Mouse (Mus musculus): ENCODE results near the gene Car8. TPM values are rescaled to one million over a fixed set of nuclear protein-coding genes. Genes with fewer than 3 reads are reported as not detected.

The Car8 gene
- polyA plus RNA-seq (2015; fragmentation: Nextera tagmentation; extraction: Ambion mirVana): 8.6 and 11.1 TPM in 2 replicates

DNA sequence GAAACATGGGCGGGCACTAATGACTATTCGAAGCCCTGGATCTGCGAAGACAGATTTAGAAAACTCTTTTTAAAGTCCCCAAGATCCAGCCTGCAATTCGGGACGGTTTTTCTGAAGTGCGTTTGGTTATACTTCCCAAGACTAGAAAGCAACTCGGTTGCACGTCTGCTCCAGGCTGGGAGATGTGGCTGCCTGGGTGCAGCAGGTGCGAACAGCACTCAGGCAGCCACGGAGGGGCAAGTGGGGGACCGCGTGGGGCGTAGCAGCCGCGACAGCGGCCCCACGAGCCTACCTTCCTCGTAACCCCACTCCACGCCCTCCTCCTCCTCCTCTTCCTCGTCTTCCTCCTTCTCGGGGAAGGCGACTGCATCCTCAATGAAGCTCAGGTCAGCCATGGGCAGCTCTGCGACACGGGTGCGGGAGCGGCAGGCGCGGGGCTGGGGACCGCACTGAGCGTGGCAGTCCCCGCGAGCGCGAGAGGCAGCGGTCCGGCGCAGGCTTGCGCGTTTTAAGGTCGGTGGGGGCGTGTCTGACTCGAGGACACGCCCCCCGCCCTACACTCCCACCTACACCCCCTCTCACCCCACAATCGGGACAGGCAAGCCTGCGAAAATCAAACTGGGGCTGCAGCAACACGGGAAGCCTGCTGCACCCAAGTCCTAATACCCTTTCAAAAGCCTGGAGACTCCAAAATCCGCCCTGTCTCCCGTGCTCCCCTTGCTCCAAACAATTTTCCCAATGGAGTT lies at the start of gene Car8:
Car8 (minus strand) TSS at position 482 of the 746 bp plus-strand sequence.
- no peak within 1 kb of the TSS for H3K27ac ChIP-seq
- WGBS: under 1% methylated on average over 49 of the region's 49 CpGs
- peak within 1 kb of the TSS; percentile 58 for H3K4me3 ChIP-seq
- no peaks in the 10 kb centered on the region for H3K36me3 ChIP-seq (replicated peaks)
- peak; percentile 96 for ATAC-seq (replicated peaks)
- peak within 1 kb of the TSS; percentile 94 for H3K4me2 ChIP-seq
- H3K9ac ChIP-seq: peak within 1 kb of the TSS; percentile 51
- no peaks in the 10 kb centered on the region for H3K27me3 ChIP-seq (replicated peaks)
- peaks cover 4% of the 10 kb centered on the region for H3K4me1 ChIP-seq
- no peaks in the 10 kb centered on the region for H3K9me3 ChIP-seq

DNA sequence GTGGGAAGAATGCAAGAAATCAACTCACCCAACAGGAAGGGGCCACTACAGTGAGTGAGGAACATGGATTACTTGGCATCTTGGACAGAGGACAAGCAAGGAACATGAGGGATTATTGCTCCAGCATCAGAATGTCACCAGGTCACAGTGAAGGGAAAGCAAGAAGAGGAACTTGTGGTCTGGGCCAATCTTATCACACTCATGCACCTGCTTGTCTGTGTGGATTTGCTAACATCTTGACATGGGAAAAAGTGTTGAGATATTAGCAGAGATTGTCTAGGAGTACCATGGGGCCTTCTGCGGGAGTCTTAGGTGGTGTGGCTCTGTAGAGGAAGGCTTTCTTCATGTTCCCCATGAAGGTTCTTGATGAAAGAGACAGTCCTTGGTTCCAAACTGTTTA lies 46.1 kb upstream of the Car8 start:
- H3K4me2 ChIP-seq: no peak overlapping the region
- ATAC-seq (replicated peaks): no peak
- no peak overlapping the region for H3K27ac ChIP-seq
- H3K27me3 ChIP-seq (replicated peaks): no peaks in the 10 kb centered on the region
- H3K9ac ChIP-seq: no peak overlapping the region
- no peak overlapping the region for H3K4me3 ChIP-seq
- H3K9me3 ChIP-seq: no peaks in the 10 kb centered on the region
- 92% methylated on average over 1 of the region's 1 CpGs for WGBS
- H3K4me1 ChIP-seq: no peaks in the 10 kb centered on the region
- H3K36me3 ChIP-seq (replicated peaks): no peaks in the 10 kb centered on the region

- 92% methylated on average over 2 of the region's 2 CpGs for WGBS
- no peaks in the 10 kb centered on the region for H3K36me3 ChIP-seq (replicated peaks)
Observed at GRCm38 (mm10) chr4:8278159-8278558, 39.3 kb upstream of the Car8 start.

GRCm38 (mm10) chr4:8249805-8250204 lies 11.0 kb upstream of the Car8 start:
- H3K9ac ChIP-seq: no peak overlapping the region
- no peaks in the 10 kb centered on the region for H3K4me1 ChIP-seq
- H3K27me3 ChIP-seq (replicated peaks): no peaks in the 10 kb centered on the region
- H3K4me3 ChIP-seq: no peak overlapping the region
- H3K4me2 ChIP-seq: no peak overlapping the region
- no peak for ATAC-seq (replicated peaks)
- 92% methylated on average over 3 of the region's 3 CpGs for WGBS
- no peaks in the 10 kb centered on the region for H3K36me3 ChIP-seq (replicated peaks)
- no peaks in the 10 kb centered on the region for H3K9me3 ChIP-seq
- no peak overlapping the region for H3K27ac ChIP-seq

More at GRCm38 (mm10) chr4:8278159-8278558, 39.3 kb upstream of the Car8 start:
- ATAC-seq (replicated peaks): no peak
- Histone ChIP-seq H3K9me3 (no peaks in the 10 kb centered on the region), H3K4me3 (no peak overlapping the region), H3K27ac (no peak overlapping the region), H3K27me3 (replicated peaks) (no peaks in the 10 kb centered on the region), H3K9ac (no peak overlapping the region), H3K4me1 (no peaks in the 10 kb centered on the region), H3K4me2 (no peak overlapping the region)

DNA sequence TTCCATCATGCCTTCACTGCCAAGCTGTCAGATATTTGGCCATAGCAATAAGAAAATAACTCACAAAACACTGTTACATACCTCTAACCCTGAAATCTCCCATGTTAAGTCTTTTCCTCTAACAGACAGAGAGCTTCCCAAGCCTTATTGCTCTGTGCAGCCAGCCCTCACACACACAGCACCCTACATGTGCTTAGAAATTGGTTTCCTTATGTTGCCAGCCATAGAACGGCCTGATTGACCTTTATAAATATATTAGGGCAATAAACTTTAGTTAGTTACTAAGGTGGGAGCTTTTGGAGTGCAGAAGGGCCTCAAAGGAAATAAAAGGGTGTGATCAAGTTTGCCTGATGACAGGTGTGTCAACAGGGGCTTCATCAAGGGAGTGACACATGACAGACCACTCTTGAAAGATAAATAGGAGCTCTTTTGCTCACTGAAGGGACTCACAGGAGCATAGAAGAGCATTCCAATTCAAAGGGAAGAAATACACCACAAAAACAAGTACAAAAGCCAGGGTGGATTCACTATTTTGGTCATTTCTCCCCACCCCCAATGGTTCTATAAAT lies 6.7 kb upstream of the Car8 start:
- no peaks in the 10 kb centered on the region for H3K36me3 ChIP-seq (replicated peaks)
- no peaks in the 10 kb centered on the region for H3K27me3 ChIP-seq (replicated peaks)
- H3K4me3 ChIP-seq: no peak overlapping the region
- H3K27ac ChIP-seq: no peak overlapping the region
- WGBS: 78% methylated on average over 1 of the region's 1 CpGs
- no peaks in the 10 kb centered on the region for H3K4me1 ChIP-seq
- no peak overlapping the region for H3K9ac ChIP-seq
- no peak for ATAC-seq (replicated peaks)
- no peaks in the 10 kb centered on the region for H3K9me3 ChIP-seq
- no peak overlapping the region for H3K4me2 ChIP-seq

GRCm38 (mm10) chr4:8245062-8245461 lies 6.2 kb upstream of the Car8 start:
- no peaks in the 10 kb centered on the region for H3K27me3 ChIP-seq (replicated peaks)
- no peaks in the 10 kb centered on the region for H3K9me3 ChIP-seq
- H3K4me2 ChIP-seq: no peak overlapping the region
- no peaks in the 10 kb centered on the region for H3K4me1 ChIP-seq
- WGBS: 92% methylated on average over 3 of the region's 3 CpGs
- H3K36me3 ChIP-seq (replicated peaks): no peaks in the 10 kb centered on the region
- no peak overlapping the region for H3K4me3 ChIP-seq
- no peak overlapping the region for H3K27ac ChIP-seq
- H3K9ac ChIP-seq: no peak overlapping the region
- no peak for ATAC-seq (replicated peaks)

- no peak overlapping the region for H3K4me3 ChIP-seq
- H3K36me3 ChIP-seq (replicated peaks): no peaks in the 10 kb centered on the region
- H3K9ac ChIP-seq: no peak overlapping the region
- no peaks in the 10 kb centered on the region for H3K27me3 ChIP-seq (replicated peaks)
- H3K4me1 ChIP-seq: peaks cover 4% of the 10 kb centered on the region
- H3K9me3 ChIP-seq: no peaks in the 10 kb centered on the region
- 68% methylated on average over 11 of the region's 11 CpGs for WGBS
- H3K27ac ChIP-seq: no peak overlapping the region
- H3K4me2 ChIP-seq: no peak overlapping the region; the same call in 1 of the 2 replicates
- no peak for ATAC-seq (replicated peaks)
Observed at GRCm38 (mm10) chr4:8239699-8240098, 858 bp upstream of the Car8 start.

GRCm38 (mm10) chr4:8239306-8239670 lies 447 bp upstream of the Car8 start:
- 13% methylated on average over 11 of the region's 11 CpGs for WGBS
- no peaks in the 10 kb centered on the region for H3K36me3 ChIP-seq (replicated peaks)
- H3K27me3 ChIP-seq (replicated peaks): no peaks in the 10 kb centered on the region
- peaks cover 4% of the 10 kb centered on the region for H3K4me1 ChIP-seq
- no peak overlapping the region for H3K27ac ChIP-seq
- H3K4me2 ChIP-seq: peak overlapping the region; percentile 94
- H3K4me3 ChIP-seq: peak overlapping the region; percentile 58
- peak; percentile 68 for ATAC-seq (replicated peaks)
- H3K9me3 ChIP-seq: no peaks in the 10 kb centered on the region
- H3K9ac ChIP-seq: peak overlapping the region; percentile 51

DNA sequence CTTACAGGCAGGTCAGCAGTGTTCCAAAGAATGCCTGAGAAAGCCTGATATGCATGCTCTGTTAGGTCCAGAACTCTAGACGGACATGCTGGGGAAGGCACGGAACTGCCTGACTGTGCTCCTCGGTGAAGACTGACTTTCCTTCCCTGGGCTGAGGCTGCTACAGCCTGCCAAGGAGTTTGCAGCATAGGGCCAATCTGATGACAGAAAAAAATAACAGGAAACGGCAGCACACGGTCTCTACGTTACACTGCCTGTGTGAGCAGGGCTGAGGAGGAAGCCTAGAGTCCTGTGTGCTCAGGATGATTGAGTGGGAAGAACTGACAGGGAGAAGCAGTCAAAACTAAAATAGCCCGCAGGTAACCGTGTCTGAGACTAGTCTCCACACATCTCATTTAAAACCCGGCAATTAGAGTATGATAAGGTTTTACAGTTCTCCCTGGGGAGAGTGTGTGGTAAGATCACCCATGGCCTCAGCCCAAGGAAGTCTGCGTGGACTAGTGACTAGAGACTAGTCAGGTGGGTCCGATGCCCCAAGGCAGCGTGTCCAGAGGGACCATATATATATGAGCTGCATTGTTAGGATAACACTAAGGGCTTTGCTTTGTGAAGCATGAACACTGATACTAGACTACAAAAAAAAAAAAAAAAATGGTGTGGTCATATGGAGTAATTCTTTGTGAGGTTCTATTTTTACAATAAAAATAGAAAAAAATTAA lies 6.3 kb downstream of the Car8 start:
- Histone ChIP-seq H3K27me3 (replicated peaks) (no peaks in the 10 kb centered on the region), H3K9me3 (no peaks in the 10 kb centered on the region), H3K4me2 (no peak overlapping the region), H3K9ac (no peak overlapping the region), H3K4me1 (no peaks in the 10 kb centered on the region), H3K27ac (no peak overlapping the region), H3K4me3 (no peak overlapping the region), H3K36me3 (replicated peaks) (no peaks in the 10 kb centered on the region)
- 70% methylated on average over 12 of the region's 12 CpGs for WGBS
- peak; percentile 58; the same call in 1 of the 2 replicates for ATAC-seq (replicated peaks)

- Histone ChIP-seq H3K9me3 (no peaks in the 10 kb centered on the region), H3K9ac (no peak overlapping the region), H3K4me2 (no peak overlapping the region), H3K27me3 (replicated peaks) (no peaks in the 10 kb centered on the region), H3K4me1 (no peaks in the 10 kb centered on the region), H3K36me3 (replicated peaks) (no peaks in the 10 kb centered on the region), H3K27ac (no peak overlapping the region), H3K4me3 (no peak overlapping the region)
- ATAC-seq (replicated peaks): 0 out of 2 replicates have a peak, but pooled peaks have one; percentile 58
- 90% methylated on average over 5 of the region's 5 CpGs for WGBS
Observed at GRCm38 (mm10) chr4:8231291-8231871, 7.5 kb downstream of the Car8 start.

DNA sequence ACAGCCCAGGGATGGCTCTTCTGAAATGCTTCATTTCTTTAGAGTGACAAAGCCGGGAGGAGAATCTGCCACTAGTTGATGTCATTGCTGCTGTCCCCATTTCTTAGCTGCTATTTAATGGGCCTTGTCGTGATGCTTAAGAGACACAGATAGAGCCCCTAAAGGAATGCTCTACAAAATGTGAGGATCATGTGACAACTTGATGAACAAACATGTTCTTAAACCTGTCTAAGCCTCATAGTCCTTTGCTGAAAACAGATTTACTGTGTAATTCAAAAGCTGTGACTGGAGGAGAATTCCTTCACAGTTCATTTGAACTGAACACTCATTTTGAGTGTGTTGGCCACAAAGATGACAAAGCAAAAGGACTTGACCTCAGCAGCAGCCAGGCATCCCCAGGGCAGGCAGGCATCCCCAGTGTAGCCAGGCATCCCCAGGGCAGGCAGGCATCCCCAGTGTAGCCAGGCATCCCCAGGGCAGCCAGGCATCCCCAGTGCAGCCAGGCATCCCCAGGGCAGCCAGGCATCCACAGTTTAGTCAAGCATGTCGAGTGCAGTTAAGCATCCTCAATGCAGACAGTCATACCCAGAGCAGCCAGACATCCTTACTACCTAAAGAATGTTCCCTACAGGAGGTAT lies 9.1 kb downstream of the Car8 start:
- Histone ChIP-seq H3K4me1 (no peaks in the 10 kb centered on the region), H3K27me3 (replicated peaks) (no peaks in the 10 kb centered on the region), H3K27ac (no peak overlapping the region), H3K9me3 (no peaks in the 10 kb centered on the region), H3K9ac (no peak overlapping the region), H3K4me2 (no peak overlapping the region), H3K36me3 (replicated peaks) (no peaks in the 10 kb centered on the region), H3K4me3 (no peak overlapping the region)
- ATAC-seq (replicated peaks): no peak
- WGBS: 36% methylated on average over 3 of the region's 3 CpGs

DNA sequence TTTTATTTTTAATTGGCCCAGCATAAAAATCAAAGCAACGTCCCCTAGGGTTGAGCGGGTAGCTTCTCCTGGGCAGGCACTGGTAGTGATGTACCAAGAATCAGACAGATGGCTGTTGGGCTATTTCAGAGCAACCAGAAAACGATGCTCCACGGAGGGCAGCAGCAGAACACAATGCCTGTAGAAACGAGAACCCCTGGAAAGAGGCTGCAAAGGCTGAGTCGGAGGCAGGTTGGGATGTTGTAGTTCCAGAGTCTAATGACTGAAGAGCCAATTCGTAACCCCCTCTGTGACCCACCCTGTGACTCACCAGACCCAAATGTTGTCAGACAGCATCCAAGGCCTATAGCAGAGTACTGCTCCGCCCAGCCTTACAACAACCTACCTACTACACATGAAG lies 19.9 kb downstream of the Car8 start:
- H3K9ac ChIP-seq: no peak overlapping the region
- no peak overlapping the region for H3K4me2 ChIP-seq
- H3K27ac ChIP-seq: no peak overlapping the region
- WGBS: 82% methylated on average over 8 of the region's 8 CpGs
- H3K9me3 ChIP-seq: no peaks in the 10 kb centered on the region
- no peak for ATAC-seq (replicated peaks)
- no peak overlapping the region for H3K4me3 ChIP-seq
- H3K36me3 ChIP-seq (replicated peaks): no peaks in the 10 kb centered on the region
- H3K4me1 ChIP-seq: no peaks in the 10 kb centered on the region
- no peaks in the 10 kb centered on the region for H3K27me3 ChIP-seq (replicated peaks)

All from midbrain, embryonic 15.5 days (tissue).